Mouse (Mus musculus) G1E (cell line): Measurements from ENCODE around the gene Ube2m. TPM values are rescaled to one million over a fixed set of nuclear protein-coding genes. Genes with fewer than 3 reads are reported as not detected.
"Not testable (repeated sequence)": the region's sequence is repeated elsewhere in the genome, so short reads cannot be mapped to it uniquely, and the experiment has no call there.

Source experiments
- ATAC-seq: 2 replicates; pipeline ENCODE4 v1.8.0; 2016; ENCODE audit warnings: mild to moderate bottlenecking; ENCODE audit not compliant: insufficient number of reproducible peaks, poor library complexity, low FRiP score, severe bottlenecking; ENCODE audit errors: extremely low read depth
- DNase-seq: peaks from one replicate; pipeline ENCODE4 v3.0.0; 2012; ENCODE audit warnings: low spot score
- H3K27me3 ChIP-seq: 2 replicates; pipeline ENCODE4 v1.6.1; 2012; ENCODE audit warnings: mild to moderate bottlenecking, low read length, inconsistent platforms; ENCODE audit not compliant: insufficient read depth
- H3K36me3 ChIP-seq: replicated peaks from 2 replicates; pipeline ENCODE3; 2012; ENCODE audit warnings: mild to moderate bottlenecking, inconsistent platforms
- H3K4me1 ChIP-seq: 2 replicates; pipeline ENCODE4 v1.6.1; 2012; ENCODE audit warnings: low read depth, low read length, inconsistent platforms, mixed read lengths; ENCODE audit not compliant: insufficient read depth
- H3K4me3 ChIP-seq: 2 replicates; pipeline ENCODE4 v1.5.1; 2012; ENCODE audit warnings: low read depth, mild to moderate bottlenecking, inconsistent platforms, low read length, moderate library complexity, mixed read lengths
- H3K9me3 ChIP-seq: replicated peaks from 2 replicates; pipeline ENCODE4 v1.6.1; 2012; ENCODE audit warnings: inconsistent platforms
- CTCF ChIP-seq: IDR thresholded peaks from 2 replicates; pipeline ENCODE4 v1.5.1; 2012; ENCODE audit warnings: low read depth, low read length, inconsistent platforms, mixed read lengths
- GATA1 ChIP-seq: IDR thresholded peaks from 2 replicates; pipeline ENCODE4 v1.6.1; 2012; ENCODE audit warnings: borderline replicate concordance, low read length, inconsistent platforms, mixed read lengths
- GATA2 ChIP-seq: IDR thresholded peaks from 2 replicates; pipeline ENCODE4 v1.6.1; 2012; ENCODE audit warnings: low read depth, low read length, inconsistent platforms, borderline replicate concordance
- POLR2AphosphoS5 ChIP-seq: IDR thresholded peaks from 2 replicates; pipeline ENCODE4 v1.6.1; 2012; ENCODE audit warnings: low read depth, low read length, inconsistent platforms; ENCODE audit not compliant: insufficient replicate concordance
- TAL1 ChIP-seq: conservative IDR thresholded peaks from 2 replicates; pipeline ENCODE4 v1.6.1; 2012; ENCODE audit warnings: low read depth, low read length, inconsistent platforms, mixed read lengths
- polyA plus RNA-seq: library from polyadenylated mRNA; stranded (reverse); fragments of >175 nt; gene quantifications from 2 replicates; pipeline ENCODE4 v1.2.3, GENCODE M21; 2012
- total RNA-seq, 2 experiments: library from RNA; stranded (forward) in 1 of 2; stranded (reverse) in 1 of 2; fragments of 200-1000 nt in 1 of 2; fragments of >200 nt in 1 of 2; fragmentation: Nextera tagmentation in 1 of 2; gene quantifications; 2 replicates each; pipeline ENCODE4 v1.2.3; 2014 to 2017

Gene Ube2m
- total RNA-seq (2014; fragmentation: Nextera tagmentation) (250 and 290 TPM in 2 replicates), total RNA-seq (2017) (151 and 162 TPM in 2 replicates), polyA plus RNA-seq (150 and 170 TPM in 2 replicates)

DNA sequence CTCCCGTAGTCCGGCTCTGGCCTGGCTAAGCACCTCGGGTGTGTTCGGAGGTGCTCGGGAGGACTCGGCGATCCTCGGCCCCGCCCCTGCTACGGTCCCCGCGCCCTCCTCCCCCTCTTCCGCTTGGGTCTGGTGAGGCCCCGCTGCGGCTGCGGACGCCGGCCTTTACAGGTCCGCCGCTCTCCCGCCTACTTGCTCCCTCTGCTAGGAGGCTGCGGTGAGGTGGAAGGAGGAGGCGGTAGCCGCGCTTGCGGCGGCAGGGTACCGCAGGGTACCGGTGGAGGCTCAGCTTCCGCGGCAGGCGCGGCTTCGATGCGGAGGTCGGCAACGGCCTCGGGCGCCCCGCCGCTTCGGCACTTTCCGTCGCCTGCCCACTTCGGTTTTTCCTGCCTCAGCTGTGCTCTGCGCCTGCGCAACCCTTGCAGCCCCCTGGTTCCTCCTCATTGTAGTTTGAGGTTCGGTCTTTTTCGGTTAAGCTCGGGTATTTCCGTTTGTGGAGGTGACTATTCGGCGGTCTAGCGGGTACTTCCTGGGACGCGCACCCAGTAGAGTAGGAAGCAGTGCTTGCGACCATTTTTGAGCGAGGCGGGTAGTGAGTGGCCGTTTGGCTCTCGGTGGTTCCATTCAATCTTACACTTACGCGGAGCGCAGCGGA lies at the start of gene Ube2m:
Ube2m (minus strand) TSS at position 375 of the 655 bp plus-strand sequence.
- ATAC-seq (peak; percentile 52), DNase-seq (peak; percentile 92)
- Histone ChIP-seq H3K4me1 (peaks cover 62% of the 10 kb centered on the region), H3K4me3 (peak within 1 kb of the TSS; percentile 85), H3K9me3 (peaks cover 3% of the 10 kb centered on the region), H3K27me3 (no peaks in the 10 kb centered on the region; the same call in 1 of the 2 replicates), H3K36me3 (peaks cover 48% of the 10 kb centered on the region)
- TF ChIP-seq POLR2AphosphoS5 (0 out of 2 replicates have a peak, but pooled peaks have one; percentile 40), GATA1 (no peak), CTCF (no peak)

GRCm38 (mm10) chr7:13072293-13072692 lies 34.2 kb upstream of the Ube2m start:
- Histone ChIP-seq H3K36me3 (no peaks in the 10 kb centered on the region), H3K9me3 (no peaks in the 10 kb centered on the region), H3K4me3 (no peak overlapping the region), H3K4me1 (peaks cover 8% of the 10 kb centered on the region), H3K27me3 (no peaks in the 10 kb centered on the region)
- no peak for DNase-seq
- no peak for TF ChIP-seq GATA1
- no peak for TF ChIP-seq TAL1
- no peak for TF ChIP-seq GATA2
- TF ChIP-seq POLR2AphosphoS5, result no peak
- no peak for TF ChIP-seq CTCF
- ATAC-seq, result no peak

DNA sequence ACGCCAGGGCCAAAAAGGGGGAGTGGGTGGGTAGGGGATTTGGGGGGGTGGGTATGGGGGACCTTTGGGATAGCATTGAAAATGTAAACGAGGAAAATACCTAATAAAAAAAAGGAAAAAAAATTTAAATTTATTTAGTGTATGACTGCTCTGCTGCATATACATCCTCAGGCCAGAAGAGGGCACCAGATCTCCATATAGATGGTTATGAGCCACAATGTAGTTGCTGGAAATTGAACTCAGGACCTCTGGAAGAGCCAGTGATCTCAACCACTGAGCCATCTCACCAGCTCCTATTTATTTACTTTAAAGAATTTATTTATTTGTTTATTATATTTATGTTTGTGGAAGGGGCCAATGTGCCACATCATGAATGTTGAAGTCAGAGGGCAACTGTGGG lies 25.3 kb upstream of the Ube2m start:
- not testable (repeated sequence) for H3K27me3 ChIP-seq, H3K9me3 ChIP-seq, H3K36me3 ChIP-seq, H3K4me1 ChIP-seq, ATAC-seq, H3K4me3 ChIP-seq, DNase-seq
- TF ChIP-seq CTCF, result 0 out of 2 replicates have a peak, but pooled peaks have one; percentile 30

- Histone ChIP-seq H3K36me3 (no peaks in the 10 kb centered on the region), H3K4me1 (peaks cover 5% of the 10 kb centered on the region), H3K27me3 (peaks cover 4% of the 10 kb centered on the region; the same call in 1 of the 2 replicates), H3K9me3 (peaks cover under 1% of the 10 kb centered on the region; the same call in 1 of the 2 replicates), H3K4me3 (no peak overlapping the region)
- ATAC-seq (no peak), DNase-seq (no peak)
- TF ChIP-seq GATA2, result no peak
- TF ChIP-seq TAL1, result no peak
- no peak for TF ChIP-seq GATA1
Observed at GRCm38 (mm10) chr7:13059536-13059935, 21.5 kb upstream of the Ube2m start.

DNA sequence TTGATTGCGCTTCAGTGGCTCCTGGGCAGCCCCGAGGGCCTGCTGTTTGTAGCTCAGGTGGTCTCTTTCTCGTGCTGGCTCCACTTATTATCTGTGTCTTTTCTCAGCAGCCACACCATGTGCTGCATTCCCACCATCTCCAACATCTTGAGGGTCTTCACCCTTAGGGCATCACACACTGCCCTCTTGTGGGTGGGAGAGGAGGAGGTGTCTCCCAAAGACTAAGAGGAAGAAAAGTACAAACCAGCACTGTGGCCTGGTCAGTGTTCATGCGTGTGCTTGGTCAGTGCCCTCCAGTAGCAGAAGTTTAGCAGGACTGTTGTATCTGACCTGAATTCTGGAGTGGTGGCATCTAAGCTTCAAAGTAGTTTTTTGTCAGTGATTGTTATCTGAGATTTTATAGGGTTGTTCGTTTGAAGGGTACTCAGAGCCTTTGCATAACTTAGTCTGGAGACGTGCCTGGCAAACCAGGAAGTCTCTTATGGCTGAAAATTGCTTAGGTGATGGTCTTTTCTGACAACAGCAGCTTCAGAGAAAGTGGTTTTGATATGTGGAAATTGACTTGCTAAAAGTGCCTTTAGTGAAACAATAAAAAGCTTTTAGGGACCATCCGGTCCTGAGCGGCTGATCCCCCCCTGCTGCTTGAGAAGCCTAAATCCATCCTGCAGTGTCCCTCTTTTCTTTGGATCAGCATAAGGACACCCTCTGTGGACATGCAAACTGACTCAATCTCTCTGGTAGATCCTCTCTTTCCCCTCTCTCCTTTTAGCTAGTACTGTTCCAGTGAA lies 19.0 kb upstream of the Ube2m start:
- H3K4me3 ChIP-seq, result no peak overlapping the region
- H3K4me1 ChIP-seq, result peaks cover 12% of the 10 kb centered on the region
- peaks cover 10% of the 10 kb centered on the region; the same call in 1 of the 2 replicates for H3K27me3 ChIP-seq
- ATAC-seq (no peak), DNase-seq (no peak)
- no peak for TF ChIP-seq POLR2AphosphoS5
- TF ChIP-seq TAL1, result no peak
- no peak for TF ChIP-seq GATA2
- TF ChIP-seq GATA1, result no peak
- no peak for TF ChIP-seq CTCF
- no peaks in the 10 kb centered on the region for H3K9me3 ChIP-seq
- H3K36me3 ChIP-seq, result no peaks in the 10 kb centered on the region

DNA sequence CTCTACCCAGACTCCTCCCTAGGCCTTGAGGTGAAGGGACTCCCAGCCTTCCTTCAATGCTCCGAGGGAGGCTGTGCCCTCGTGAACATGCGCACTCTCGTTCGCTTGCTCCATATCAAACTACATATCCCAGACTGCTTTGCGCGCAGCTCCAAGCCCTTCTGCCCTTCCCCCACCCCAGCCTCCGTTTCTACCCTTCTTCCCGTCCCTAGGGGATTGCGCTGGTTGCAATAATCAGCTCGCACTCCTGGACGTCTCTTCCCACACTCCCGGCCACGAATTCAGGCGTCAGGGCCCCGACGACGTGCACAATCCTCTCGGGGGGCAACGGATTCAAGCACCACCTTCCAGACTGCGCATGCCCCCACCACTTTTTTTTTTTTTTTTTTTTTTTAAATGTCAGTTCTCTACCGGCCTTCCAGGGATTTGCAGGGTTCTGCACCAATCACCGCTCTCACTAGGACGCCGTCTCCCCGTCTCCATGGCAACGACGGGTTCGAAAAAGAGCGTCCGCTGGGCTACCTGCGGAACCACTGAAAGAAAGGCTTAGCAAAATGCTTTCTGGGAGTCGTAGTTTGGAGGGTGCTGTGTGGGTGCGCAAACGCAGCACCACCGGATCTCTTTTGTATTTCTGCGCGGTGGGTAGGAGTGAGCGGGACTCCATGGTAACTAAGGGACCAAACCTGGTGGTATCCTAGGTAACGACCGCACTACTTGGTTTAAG lies 16.4 kb upstream of the Ube2m start, which contains the start of gene Mzf1:
Mzf1 (minus strand) TSS at position 478 of the 724 bp plus-strand sequence.
- Histone ChIP-seq H3K4me3 (peak within 1 kb of the TSS; percentile 75), H3K36me3 (no peaks in the 10 kb centered on the region), H3K9me3 (no peaks in the 10 kb centered on the region), H3K4me1 (peaks cover 12% of the 10 kb centered on the region), H3K27me3 (peaks cover 17% of the 10 kb centered on the region; the same call in 1 of the 2 replicates)
- ATAC-seq (peak; percentile 65), DNase-seq (peak; percentile 53)
- TF ChIP-seq GATA1 (no peak), POLR2AphosphoS5 (no peak), TAL1 (no peak), CTCF (no peak), GATA2 (no peak)
